Mouse (Mus musculus): ENCODE results near the gene Etv6.

DNA sequence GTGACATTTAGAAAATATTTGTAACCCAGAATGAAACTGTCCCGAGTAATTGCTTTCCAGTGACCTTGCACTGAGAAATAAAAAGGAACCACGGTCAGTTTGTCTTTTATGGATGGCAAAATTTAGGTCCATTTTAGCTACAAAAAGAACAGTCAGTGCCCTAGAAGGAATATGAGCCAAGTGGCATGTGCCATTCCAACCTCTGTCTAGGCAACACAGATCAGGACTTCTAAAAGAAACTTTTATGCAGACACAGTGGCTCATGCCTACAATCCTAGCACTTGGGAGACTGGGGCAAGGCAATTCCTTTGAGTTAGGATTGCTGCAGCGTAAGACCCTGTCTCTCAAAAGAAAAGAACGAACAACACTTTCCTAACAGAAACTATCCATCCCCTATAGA lies 208.6 kb downstream of the Etv6 start:
- TF ChIP-seq CTCF (conservative IDR thresholded peaks at IDR 0.05; ENCODE audit: insufficient read depth, insufficient read length, low read depth, low read length) = no peak
- TF ChIP-seq POLR2A (IDR thresholded peaks at IDR 0.05; ENCODE audit: low read depth, low read length) = no peak

Data from kidney, adult 2 months (tissue).